Mouse (Mus musculus) adrenal gland, postnatal 36 days (tissue): ENCODE measurements at regions not wholly inside any gene's neighbourhood (a gene's known extent, or its start where the extent isn't known, plus 50 kb on each side); places are given as distances from the start of the nearest gene placed in this dataset.
A peak's percentile ranks its signal among the peaks of the same experiment; 100 is the strongest.

Experiments used
- DNase-seq, 2 experiments: peaks; one replicate each; pipeline ENCODE4 v3.0.0; 2021; ENCODE audit warnings: mixed read lengths in 1 of 2

GRCm38 (mm10) chr8:26226612-26227528 lies 107.5 kb downstream of the Gm45692 start:
- no peak for DNase-seq

- no peak for DNase-seq
Measured at GRCm38 (mm10) chr8:26227529-26227895, 108.2 kb downstream of the Gm45692 start.

GRCm38 (mm10) chr8:26229548-26229947 lies 110.2 kb downstream of the Gm45692 start:
- no peak for DNase-seq

- DNase-seq: no peak
Measured at GRCm38 (mm10) chr8:26239075-26239474, 119.7 kb downstream of the Gm45692 start.

- no peak for DNase-seq
Measured at GRCm38 (mm10) chr8:26239604-26240003, 120.3 kb downstream of the Gm45692 start.

GRCm38 (mm10) chr8:26243743-26244142 lies 124.4 kb downstream of the Gm45692 start:
- no peak for DNase-seq

GRCm38 (mm10) chr8:26244308-26244707 lies 125.0 kb downstream of the Gm45692 start:
- no peak for DNase-seq

GRCm38 (mm10) chr8:26255191-26255669 lies 135.9 kb downstream of the Gm45692 start:
- no peak for DNase-seq

- no peak for DNase-seq
Measured at GRCm38 (mm10) chr8:26260294-26260693, 141.0 kb downstream of the Gm45692 start.

GRCm38 (mm10) chr8:26262536-26262935 lies 143.2 kb downstream of the Gm45692 start:
- DNase-seq: no peak

- no peak for DNase-seq
Measured at GRCm38 (mm10) chr8:26264869-26265321, 145.6 kb downstream of the Gm45692 start.

GRCm38 (mm10) chr8:26265366-26265765 lies 146.0 kb downstream of the Gm45692 start:
- no peak for DNase-seq

- no peak for DNase-seq
Measured at GRCm38 (mm10) chr8:26266384-26266783, 147.1 kb downstream of the Gm45692 start.

GRCm38 (mm10) chr8:26267569-26267968 lies 148.2 kb downstream of the Gm45692 start:
- no peak for DNase-seq

- peak in 1 of 2 experiments; percentile 11 for DNase-seq
Measured at GRCm38 (mm10) chr8:26268751-26269415, 149.5 kb downstream of the Gm45692 start.

- peak; percentile 17 to 19 for DNase-seq
Measured at GRCm38 (mm10) chr8:26272110-26272509, 152.8 kb downstream of the Gm45692 start.

GRCm38 (mm10) chr8:26272675-26273414 lies 153.5 kb downstream of the Gm45692 start:
- no peak for DNase-seq

GRCm38 (mm10) chr8:26273415-26273760 lies 154.1 kb downstream of the Gm45692 start:
- DNase-seq: no peak

GRCm38 (mm10) chr8:26273792-26274191 lies 154.5 kb downstream of the Gm45692 start:
- DNase-seq: no peak

- DNase-seq: no peak
Measured at GRCm38 (mm10) chr8:26274481-26274880, 155.1 kb downstream of the Gm45692 start.

- peak; percentile 13 to 23 for DNase-seq
Measured at GRCm38 (mm10) chr8:26282156-26282935, 163.0 kb downstream of the Gm45692 start.

- no peak for DNase-seq
Measured at GRCm38 (mm10) chr8:26283957-26284356, 164.6 kb downstream of the Gm45692 start.
